Mouse (Mus musculus): ENCODE measurements at regions not wholly inside any gene's neighbourhood (a gene's known extent, or its start where the extent isn't known, plus 50 kb on each side); places are given as distances from the start of the nearest gene placed in this dataset.

DNA sequence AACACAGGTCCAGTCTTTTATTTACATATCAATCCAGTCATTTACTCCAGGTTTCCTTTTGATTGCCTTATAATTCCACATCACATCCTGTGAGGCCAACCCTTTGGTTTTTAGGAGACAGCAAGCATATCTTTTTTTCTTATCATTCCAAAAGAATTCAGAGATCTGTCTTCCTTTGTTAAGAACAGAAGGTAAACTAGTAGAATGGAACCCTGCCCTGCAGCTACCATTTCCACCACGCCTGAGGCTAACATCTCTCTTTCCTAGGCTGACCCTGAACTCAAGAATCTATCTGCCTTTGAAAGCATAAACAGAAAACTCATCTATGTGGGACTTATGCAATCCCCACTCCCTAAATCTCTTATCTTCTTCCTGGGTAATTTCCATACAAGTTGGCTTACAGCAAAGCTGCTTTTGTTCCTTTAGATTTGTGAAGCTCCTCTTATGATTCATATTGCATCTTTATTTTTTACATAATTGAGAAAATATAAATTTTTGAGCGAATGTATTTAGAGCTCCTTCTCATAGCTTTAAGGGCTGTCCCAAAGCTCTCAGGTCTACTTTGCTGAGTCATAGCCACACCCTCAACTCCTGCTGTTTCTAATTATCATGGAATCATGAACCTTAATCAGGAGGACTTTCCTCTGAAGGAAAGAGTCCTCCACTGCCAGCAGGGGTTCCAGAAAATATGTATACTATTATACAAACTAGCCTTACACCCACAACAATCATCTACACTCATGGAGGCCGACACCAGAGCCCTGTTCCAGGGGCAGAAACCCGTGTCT lies 74.6 kb upstream of the Fbxl4 start:
- no peaks in the 10 kb centered on the region for H3K27me3 ChIP-seq (ENCODE audit: insufficient read depth, low read length)
- H3K4me1 ChIP-seq (ENCODE audit: insufficient read depth), result no peaks in the 10 kb centered on the region
- H3K36me3 ChIP-seq (replicated peaks; ENCODE audit: insufficient read depth, low read length), result no peaks in the 10 kb centered on the region
- TF ChIP-seq EP300 (IDR thresholded peaks at IDR 0.05; ENCODE audit: low read depth) (no peak), CTCF (IDR thresholded peaks at IDR 0.05; ENCODE audit: low read depth) (no peak)
- no peak for DNase-seq
- ATAC-seq, result no peak
- H3K27ac ChIP-seq (ENCODE audit: low read depth), result no peak overlapping the region
- WGBS (ENCODE audit: insufficient replicate concordance), result 61% methylated on average over 4 of the region's 4 CpGs
- no peak overlapping the region for H3K4me3 ChIP-seq (ENCODE audit: low read depth, low read length)
- H3K9me3 ChIP-seq (ENCODE audit: low read length), result no peaks in the 10 kb centered on the region
- H3K9ac ChIP-seq (replicated peaks), result no peak overlapping the region
- no peak overlapping the region for H3K4me2 ChIP-seq (ENCODE audit: low read depth, low read length)

DNA sequence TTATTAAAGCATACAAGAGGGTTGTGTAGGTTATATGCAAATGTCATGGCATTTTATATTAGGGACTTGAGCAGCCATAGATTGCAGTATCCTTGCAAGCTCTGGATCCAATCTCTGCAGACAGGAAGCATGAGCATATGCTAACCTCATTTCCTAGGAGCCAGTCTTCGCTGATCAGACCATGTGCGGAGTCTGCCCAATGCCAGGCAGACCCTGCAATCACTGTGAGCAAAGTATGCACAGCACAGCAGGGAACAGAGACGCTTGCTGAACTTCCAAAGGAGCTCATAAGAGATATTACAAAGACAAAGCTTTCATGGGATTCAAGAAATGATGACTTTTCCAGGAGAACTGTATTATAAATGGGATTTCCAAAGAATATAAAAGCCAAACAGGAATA lies 65.2 kb upstream of the Fbxl4 start:
- Histone ChIP-seq H3K27me3 (ENCODE audit: insufficient read depth, low read length) (no peaks in the 10 kb centered on the region), H3K36me3 (replicated peaks; ENCODE audit: insufficient read depth, low read length) (no peaks in the 10 kb centered on the region), H3K4me1 (ENCODE audit: insufficient read depth) (no peaks in the 10 kb centered on the region), H3K4me3 (ENCODE audit: low read depth, low read length) (no peak overlapping the region), H3K9ac (replicated peaks) (no peak overlapping the region), H3K4me2 (ENCODE audit: low read depth, low read length) (no peak overlapping the region), H3K9me3 (ENCODE audit: low read length) (no peaks in the 10 kb centered on the region), H3K27ac (ENCODE audit: low read depth) (no peak overlapping the region)
- DNase-seq, result no peak
- TF ChIP-seq CTCF (IDR thresholded peaks at IDR 0.05; ENCODE audit: low read depth) (no peak), EP300 (IDR thresholded peaks at IDR 0.05; ENCODE audit: low read depth) (no peak)
- ATAC-seq, result no peak
- 62% methylated on average over 3 of the region's 3 CpGs for WGBS (ENCODE audit: insufficient replicate concordance)

DNA sequence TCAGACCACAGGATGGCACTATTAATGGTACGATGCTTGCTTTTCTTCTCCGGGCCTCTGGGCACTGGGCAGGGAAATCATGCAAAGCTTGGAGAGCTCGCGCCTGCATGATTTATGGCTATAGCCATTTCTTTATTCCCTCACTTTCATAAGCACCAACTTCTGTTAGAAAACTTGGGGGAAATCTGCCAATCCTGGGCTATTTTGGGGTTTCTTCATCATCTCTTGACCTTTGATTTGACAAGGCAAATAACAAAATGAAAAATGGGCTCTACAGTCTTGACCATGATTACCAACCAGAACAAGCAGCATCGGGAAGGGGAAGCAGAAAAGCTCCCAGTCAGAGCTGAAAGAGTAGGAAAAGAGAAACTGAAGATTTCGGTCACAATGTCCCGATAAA lies 57.1 kb upstream of the Fbxl4 start:
- Histone ChIP-seq H3K4me3 (ENCODE audit: low read depth, low read length) (no peak overlapping the region), H3K9ac (replicated peaks) (no peak overlapping the region), H3K4me1 (ENCODE audit: insufficient read depth) (no peaks in the 10 kb centered on the region), H3K27ac (ENCODE audit: low read depth) (no peak overlapping the region), H3K4me2 (ENCODE audit: low read depth, low read length) (no peak overlapping the region), H3K9me3 (ENCODE audit: low read length) (no peaks in the 10 kb centered on the region), H3K27me3 (ENCODE audit: insufficient read depth, low read length) (no peaks in the 10 kb centered on the region), H3K36me3 (replicated peaks; ENCODE audit: insufficient read depth, low read length) (no peaks in the 10 kb centered on the region)
- 81% methylated on average over 7 of the region's 7 CpGs for WGBS (ENCODE audit: insufficient replicate concordance)
- DNase-seq, result no peak
- no peak for ATAC-seq
- TF ChIP-seq CTCF (IDR thresholded peaks at IDR 0.05; ENCODE audit: low read depth), result no peak
- no peak for TF ChIP-seq EP300 (IDR thresholded peaks at IDR 0.05; ENCODE audit: low read depth)

DNA sequence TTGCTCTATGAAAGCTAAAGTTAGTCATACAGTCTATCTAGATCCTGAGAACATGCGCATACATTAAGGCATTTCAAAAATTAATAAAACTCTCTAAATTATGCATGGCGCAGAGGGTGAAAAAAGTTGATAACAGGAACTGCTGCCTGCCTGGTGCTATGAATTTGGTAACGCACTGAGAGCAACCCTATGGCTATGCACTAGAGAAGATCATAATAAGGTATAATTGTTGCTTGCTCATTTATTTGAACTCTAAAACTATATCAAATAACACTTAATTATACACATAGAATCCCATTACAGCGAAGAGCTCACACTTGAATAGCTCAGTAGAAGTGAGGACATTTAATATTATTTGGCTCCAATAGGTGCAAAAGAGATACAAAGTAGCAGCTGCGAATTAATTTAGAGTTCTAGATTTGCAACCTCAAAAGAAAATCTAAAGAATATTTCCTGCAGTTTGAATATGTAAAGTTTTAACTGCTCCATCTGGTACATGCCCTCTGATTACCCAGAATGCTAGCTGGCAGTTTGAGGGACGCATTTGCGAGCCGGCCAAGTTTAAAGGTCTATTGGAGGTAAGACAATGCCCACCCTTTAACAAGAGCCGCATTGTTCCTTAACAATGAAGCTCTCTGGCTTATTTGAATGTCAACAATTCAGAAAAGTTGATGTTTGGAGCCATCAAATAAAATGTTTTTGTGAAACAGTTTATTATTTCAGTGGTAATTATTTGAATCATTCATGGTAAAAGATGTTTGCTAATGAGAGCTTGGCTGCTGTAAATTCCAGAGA lies 56.0 kb upstream of the Fbxl4 start:
- Histone ChIP-seq H3K9ac (replicated peaks) (no peak overlapping the region), H3K4me2 (ENCODE audit: low read depth, low read length) (no peak overlapping the region), H3K4me3 (ENCODE audit: low read depth, low read length) (no peak overlapping the region), H3K36me3 (replicated peaks; ENCODE audit: insufficient read depth, low read length) (no peaks in the 10 kb centered on the region), H3K27ac (ENCODE audit: low read depth) (no peak overlapping the region), H3K9me3 (ENCODE audit: low read length) (no peaks in the 10 kb centered on the region), H3K4me1 (ENCODE audit: insufficient read depth) (no peaks in the 10 kb centered on the region), H3K27me3 (ENCODE audit: insufficient read depth, low read length) (no peaks in the 10 kb centered on the region)
- no peak for TF ChIP-seq EP300 (IDR thresholded peaks at IDR 0.05; ENCODE audit: low read depth)
- TF ChIP-seq CTCF (IDR thresholded peaks at IDR 0.05; ENCODE audit: low read depth), result no peak
- no peak for DNase-seq
- 80% methylated on average over 9 of the region's 9 CpGs for WGBS (ENCODE audit: insufficient replicate concordance)
- no peak for ATAC-seq

DNA sequence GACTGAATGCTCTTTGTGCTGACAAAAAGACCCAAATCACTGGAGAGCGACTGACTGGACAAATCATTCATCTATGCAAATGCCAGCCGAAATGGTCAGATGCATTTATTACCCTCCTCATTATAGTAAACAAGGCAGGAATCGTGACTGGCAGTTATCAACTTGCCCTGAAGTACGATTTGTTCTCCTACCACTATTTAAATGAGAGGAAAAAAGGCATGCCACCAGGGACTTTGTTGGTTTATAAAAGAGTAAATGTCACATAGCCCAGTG lies 55.5 kb upstream of the Fbxl4 start:
- Histone ChIP-seq H3K27ac (ENCODE audit: low read depth) (no peak overlapping the region), H3K9me3 (ENCODE audit: low read length) (no peaks in the 10 kb centered on the region), H3K9ac (replicated peaks) (no peak overlapping the region), H3K36me3 (replicated peaks; ENCODE audit: insufficient read depth, low read length) (no peaks in the 10 kb centered on the region), H3K27me3 (ENCODE audit: insufficient read depth, low read length) (no peaks in the 10 kb centered on the region), H3K4me2 (ENCODE audit: low read depth, low read length) (no peak overlapping the region), H3K4me3 (ENCODE audit: low read depth, low read length) (no peak overlapping the region), H3K4me1 (ENCODE audit: insufficient read depth) (no peaks in the 10 kb centered on the region)
- WGBS (ENCODE audit: insufficient replicate concordance), result 66% methylated on average over 4 of the region's 4 CpGs
- no peak for TF ChIP-seq EP300 (IDR thresholded peaks at IDR 0.05; ENCODE audit: low read depth)
- ATAC-seq (no peak), DNase-seq (no peak)

DNA sequence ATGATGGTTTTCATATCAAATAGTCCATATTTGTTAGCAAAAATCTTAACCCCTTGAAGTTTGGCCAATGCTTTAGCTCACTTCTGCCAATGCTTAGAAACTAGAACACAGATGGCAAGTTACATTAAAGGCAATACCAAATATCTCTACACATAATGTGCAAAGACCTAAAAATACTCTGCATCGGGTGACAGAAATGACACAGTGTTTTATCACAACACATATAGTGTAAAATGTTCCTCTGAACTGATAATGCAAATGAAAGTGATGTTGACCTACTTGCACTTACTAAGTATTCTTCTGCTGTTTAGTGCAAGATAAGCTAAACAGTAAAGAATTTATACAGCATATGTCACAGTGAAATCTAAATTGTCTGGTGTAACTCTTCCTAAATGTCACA lies 55.1 kb upstream of the Fbxl4 start:
- ATAC-seq (no peak), DNase-seq (no peak)
- TF ChIP-seq CTCF (IDR thresholded peaks at IDR 0.05; ENCODE audit: low read depth) (no peak), EP300 (IDR thresholded peaks at IDR 0.05; ENCODE audit: low read depth) (no peak)
- H3K36me3 ChIP-seq (replicated peaks; ENCODE audit: insufficient read depth, low read length), result no peaks in the 10 kb centered on the region
- H3K27ac ChIP-seq (ENCODE audit: low read depth), result no peak overlapping the region
- H3K27me3 ChIP-seq (ENCODE audit: insufficient read depth, low read length), result no peaks in the 10 kb centered on the region
- no peak overlapping the region for H3K4me3 ChIP-seq (ENCODE audit: low read depth, low read length)
- H3K9ac ChIP-seq (replicated peaks), result no peak overlapping the region
- H3K9me3 ChIP-seq (ENCODE audit: low read length), result no peaks in the 10 kb centered on the region
- 74% methylated on average over 1 of the region's 1 CpGs for WGBS (ENCODE audit: insufficient replicate concordance)
- no peaks in the 10 kb centered on the region for H3K4me1 ChIP-seq (ENCODE audit: insufficient read depth)
- H3K4me2 ChIP-seq (ENCODE audit: low read depth, low read length), result no peak overlapping the region

Measured in liver, postnatal 0 days (tissue).